Mouse (Mus musculus): ENCODE results near the gene Heatr3. TPM values are rescaled to one million over a fixed set of nuclear protein-coding genes. Genes with fewer than 3 reads are reported as not detected.
A peak's percentile ranks its signal among the peaks of the same experiment; 100 is the strongest.
"Not testable (repeated sequence)": the region's sequence is repeated elsewhere in the genome, so short reads cannot be mapped to it uniquely, and the experiment has no call there.

Gene Heatr3
- total RNA-seq, 2 experiments from 2014 or later, result 21.1 to 24.3 TPM

DNA sequence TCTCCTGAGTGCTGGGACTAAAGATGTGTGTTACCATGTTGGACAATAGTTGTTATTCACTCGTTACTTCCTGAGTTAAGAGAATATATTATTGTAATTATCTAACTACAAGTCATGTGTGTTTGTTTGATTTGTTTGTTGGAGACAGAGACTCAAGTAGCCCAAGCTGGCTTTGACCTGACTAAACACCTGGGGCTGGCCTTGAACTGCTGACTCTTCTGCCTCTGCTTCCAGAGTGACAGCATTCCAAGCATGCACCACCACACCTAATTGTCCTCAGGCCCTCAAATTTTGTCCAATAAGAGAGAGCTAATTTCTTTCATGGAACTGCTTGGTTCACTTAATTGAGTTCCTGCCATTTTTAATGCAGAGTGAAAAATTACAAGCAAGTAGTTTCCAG is 47.3 kb downstream of the Heatr3 start:
- intact Hi-C loops (cut with DNase I), result no loop called here
- DNase-seq, result no peak

DNA sequence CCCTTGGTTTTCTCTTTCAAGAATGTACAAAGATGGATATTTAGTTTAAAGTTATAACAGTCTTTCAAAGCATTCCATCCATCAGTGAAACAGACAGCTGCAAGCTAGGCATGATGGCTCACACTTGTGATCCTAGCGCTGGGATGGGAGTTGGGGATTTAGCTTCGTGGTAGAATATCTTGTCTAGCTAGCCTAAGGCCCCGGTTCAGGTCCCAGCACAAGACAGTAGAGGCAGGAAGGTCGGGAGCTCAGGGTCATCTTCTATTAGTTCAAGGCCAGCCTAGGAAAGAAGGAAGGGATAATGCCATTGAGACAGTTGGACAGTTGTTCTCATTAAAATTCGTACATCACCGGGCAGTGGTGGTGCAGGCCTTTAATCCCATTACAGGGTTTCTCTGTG is 48.1 kb downstream of the Heatr3 start:
- DNase-seq, result no peak
- intact Hi-C loops (cut with DNase I), result no loop called here

DNA sequence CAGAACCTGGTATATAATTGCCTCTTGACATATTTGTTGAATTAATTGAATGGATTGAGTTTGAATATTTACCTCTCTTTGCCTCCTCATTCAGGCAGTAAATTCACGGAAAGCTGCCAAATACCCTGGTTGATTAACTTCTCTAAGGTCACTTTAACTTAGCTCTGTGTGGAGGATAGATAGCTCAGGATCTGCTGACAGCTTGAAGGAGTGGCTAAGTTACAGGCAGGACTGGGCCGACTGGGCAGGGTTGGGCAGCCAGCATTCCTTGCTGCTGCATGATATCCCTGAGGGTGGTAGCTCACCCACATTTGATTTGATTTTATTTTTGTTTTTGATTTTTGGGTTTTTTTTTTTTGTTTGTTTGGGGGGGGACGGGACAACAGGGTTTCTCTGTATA is 59.7 kb downstream of the Heatr3 start:
- intact Hi-C loops (cut with DNase I), result loop anchor here (5.0 kb wide), 2 partner anchors 165 to 430 kb away; partner anchors contain the start of gene Brd7
- DNase-seq, result peak; percentile 54 to 58

DNA sequence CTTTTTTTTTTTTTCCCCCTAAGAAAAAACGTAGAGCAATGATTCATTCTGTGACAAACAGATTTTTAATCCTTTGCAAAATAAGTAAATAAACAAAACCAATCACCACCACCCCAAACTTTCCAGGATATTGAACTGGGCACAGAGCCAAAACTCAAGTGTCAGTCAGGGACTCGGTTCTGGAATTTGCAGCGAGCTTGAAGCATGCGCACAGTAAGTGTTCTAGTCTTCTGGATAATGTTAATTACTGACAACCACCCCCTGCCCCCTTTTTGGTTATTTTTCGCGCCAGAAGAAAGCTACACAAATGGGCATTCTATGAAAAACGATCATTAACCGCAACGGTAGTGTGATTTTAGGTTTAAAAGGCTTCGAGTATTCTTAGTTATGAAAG is 60.9 kb downstream of the Heatr3 start:
- peak in 1 of 2 experiments; percentile 67 for DNase-seq
- intact Hi-C loops (cut with DNase I), result loop anchor here (5.0 kb wide), 2 partner anchors 164 to 429 kb away; partner anchors contain the start of gene Brd7

DNA sequence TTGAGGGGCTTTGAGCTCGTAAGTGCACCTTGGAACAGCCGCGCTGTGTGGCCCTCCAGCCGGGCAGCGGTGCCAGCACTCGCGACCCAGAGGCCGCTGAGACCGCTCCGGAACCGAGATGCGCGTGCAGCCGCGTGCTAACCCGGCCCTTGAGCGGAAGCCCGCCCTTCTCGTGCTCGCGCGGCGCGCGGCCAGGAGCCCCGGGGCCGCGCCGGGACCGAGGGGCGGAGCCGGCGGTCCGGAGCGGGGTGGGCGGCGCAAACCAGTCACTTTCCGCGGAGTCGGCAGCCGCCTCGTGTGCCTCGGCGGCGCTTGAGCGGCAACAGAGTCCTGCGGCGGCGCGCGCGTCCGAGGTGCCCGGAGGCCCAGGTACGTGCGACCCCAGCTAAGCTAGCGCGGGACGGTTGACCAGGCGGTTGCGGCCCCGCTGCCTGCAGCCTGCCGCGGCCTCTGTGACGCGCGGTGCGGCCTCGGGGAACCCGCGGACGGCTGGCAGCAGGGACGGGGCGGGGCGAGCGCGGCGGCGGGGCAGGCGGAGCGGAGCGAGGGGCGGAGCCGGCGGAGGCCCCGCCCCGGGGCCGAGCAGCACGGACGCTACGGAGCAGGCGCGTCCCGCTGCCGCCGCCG is 61.4 kb downstream of the Heatr3 start, which contains the start of gene Tent4b:
Gene Tent4b, plus strand, starts transcription at position 269 of the 627 bp plus-strand sequence.
- intact Hi-C loops (cut with DNase I), result loop anchor here (5.0 kb wide), 2 partner anchors 163 to 428 kb away; partner anchors contain the start of gene Brd7

DNA sequence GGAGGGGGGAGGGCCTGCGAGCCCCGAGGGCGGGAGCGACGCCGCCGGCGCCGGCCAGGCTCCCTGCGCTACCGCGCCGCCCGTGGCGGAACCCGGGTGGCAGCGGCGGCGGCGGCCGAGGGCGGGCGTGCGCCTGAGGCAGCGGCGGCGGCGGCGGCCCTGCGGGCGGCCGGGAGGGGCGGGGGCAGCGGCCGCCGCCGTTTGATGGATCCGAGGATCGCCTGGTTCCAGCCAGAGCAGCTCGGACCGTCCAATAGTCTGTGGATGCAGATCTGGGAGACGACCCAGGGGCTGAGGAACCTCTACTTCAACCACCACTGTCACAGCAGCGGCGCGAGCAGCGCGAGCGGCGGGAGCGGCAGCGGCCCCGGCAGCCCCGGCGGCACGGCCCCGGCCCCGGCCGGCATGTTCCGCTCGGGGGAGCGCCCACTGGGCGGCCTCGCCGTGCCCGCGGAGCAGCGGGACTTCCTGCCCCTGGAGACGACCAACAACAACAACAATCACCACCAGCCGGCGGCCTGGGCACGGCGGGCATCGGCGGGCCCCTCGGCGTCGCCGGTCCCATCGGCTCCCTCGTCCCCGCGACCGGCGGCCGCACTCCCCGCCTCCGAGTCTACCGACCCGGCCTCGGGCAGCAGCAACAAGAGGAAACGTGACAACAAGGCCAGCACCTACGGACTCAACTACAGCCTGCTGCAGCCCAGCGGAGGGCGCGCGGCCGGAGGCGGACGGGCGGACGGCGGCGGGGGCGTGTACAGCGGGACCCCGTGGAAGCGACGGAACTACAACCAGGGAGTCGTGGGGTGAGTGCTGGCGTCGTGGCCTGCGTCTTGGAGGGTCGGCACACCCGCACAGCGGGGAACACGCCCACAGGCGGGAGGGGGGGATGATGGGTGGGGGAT is 62.3 kb downstream of the Heatr3 start:
- DNase-seq, result peak; percentile 35 to 52
- intact Hi-C loops (cut with DNase I), result loop anchor here (2.0 to 5.0 kb wide), 3 partner anchors 45 to 427 kb away; partner anchors contain the start of gene Brd7

More for the DNA sequence above, 61.4 kb downstream of the Heatr3 start, which contains the start of gene Tent4b:
- peak; percentile 95 to 96 for DNase-seq

DNA sequence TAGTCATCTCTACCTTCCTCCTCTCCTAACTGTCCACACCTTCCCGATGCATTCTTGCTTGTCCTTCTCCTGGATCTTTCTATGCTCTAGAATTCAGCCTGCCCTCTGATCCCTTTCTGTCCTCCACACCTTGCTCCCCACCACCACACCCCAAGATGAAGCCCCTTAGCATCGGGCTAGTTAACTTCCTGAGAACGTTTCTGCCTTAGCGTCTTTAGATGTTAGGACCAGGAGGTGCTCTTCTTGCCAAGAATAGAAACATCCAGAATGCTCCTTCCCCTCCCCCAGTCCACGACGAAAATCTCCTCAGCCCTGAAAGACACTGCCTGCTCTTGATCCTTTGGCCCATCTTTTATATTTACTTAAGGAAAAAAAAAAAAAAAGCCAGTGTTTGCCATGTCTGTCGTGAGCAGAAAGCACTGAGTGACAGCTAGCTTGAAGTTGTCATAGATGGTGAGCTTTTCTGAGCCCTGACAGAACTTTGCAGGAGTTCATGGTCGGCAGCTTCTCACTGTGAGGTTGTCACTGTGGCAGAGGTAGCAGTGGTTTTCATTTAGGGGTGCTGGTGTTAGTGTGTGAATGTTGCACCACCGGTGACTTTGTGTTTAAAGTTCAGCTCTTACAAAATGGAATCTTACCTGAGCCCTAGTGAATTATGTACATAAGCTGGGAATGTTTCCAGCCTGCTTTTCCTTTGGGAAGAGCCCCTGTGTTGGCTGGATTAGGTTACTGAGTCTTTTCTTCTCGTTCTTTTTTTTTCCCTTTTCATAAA is 63.3 kb downstream of the Heatr3 start:
- peak; percentile 12 to 14 for DNase-seq
- intact Hi-C loops (cut with DNase I), result loop anchor here (2.0 kb wide), 1 partner anchor 44 kb away; no protein-coding TSS in a partner anchor

DNA sequence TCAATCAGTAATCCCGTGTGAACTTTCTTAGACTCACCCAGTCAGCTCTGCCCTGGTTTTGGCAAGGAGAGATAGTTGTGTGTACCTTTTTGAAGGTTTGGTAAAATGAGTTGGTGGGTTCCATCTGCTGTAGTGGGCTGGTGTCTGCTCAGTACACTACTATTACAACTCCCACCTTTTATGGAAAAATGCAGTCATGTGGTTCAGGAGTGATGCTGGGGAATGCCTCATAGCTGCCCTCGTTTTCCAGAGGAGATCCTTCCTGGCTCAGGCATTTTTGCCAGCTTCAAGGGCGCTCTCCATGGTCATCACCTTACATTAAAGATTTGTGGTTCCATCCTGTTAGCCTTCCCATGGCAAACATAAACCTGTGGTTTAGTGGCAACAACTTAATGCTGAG is 64.0 kb downstream of the Heatr3 start:
- intact Hi-C loops (cut with DNase I), result loop anchor here (2.0 kb wide), 2 partner anchors 17 to 43 kb away; no protein-coding TSS in a partner anchor
- no peak for DNase-seq

DNA sequence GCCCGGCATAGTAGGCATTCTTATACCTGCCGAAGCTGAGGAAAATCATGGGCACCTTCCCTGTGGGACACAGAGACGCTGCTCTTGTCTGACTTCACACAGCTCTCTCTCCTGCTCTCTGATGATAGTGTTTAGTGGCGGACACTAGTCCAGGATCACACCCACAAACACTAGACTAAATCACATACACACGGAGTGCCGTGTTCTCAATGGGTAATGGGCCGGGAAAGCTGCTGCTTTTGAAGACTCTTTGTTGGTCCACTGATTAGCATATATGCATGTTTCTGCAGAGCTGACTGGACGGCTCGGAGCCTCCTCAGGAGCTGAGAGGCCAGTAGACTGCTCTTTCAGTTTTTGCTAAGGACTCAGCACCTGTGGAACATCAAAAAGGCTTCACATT is 68.4 kb downstream of the Heatr3 start:
- DNase-seq, result no peak

DNA sequence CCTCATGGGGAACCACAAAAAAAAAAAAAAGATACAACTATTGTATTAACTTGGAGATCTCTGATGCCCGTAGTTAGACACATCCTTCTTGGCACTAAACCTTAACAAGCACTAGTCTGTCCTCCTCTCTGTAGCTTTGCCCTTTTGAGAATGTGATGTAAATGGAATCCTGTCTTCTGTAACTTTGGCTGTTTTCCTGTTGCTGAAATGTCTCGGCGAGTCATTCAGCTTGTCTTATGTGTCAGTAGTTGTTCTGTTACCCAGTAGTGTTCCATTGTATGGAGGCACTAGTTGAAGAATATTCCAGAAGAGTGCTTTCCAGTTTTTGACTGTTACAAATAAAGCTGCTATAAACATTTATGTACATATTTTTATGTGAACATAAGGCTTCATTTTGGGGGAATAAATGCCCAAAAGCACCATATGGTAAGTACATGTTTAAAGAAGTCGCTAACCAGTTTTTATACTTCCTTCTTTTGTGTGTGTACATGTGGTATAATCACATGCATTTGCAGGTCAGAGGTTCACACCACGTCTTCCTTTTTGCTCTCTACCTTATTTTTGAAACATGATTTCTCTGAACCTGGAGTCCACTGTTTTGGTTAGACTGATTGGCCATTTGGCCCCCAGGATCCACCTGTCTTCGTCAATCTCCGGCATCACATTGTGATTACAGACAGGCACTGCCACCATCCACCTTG is 69.6 kb downstream of the Heatr3 start:
- no peak for DNase-seq
- intact Hi-C loops (cut with DNase I), result no loop called here

More for the DNA sequence above, 68.4 kb downstream of the Heatr3 start:
- intact Hi-C loops (cut with DNase I), result no loop called here

DNA sequence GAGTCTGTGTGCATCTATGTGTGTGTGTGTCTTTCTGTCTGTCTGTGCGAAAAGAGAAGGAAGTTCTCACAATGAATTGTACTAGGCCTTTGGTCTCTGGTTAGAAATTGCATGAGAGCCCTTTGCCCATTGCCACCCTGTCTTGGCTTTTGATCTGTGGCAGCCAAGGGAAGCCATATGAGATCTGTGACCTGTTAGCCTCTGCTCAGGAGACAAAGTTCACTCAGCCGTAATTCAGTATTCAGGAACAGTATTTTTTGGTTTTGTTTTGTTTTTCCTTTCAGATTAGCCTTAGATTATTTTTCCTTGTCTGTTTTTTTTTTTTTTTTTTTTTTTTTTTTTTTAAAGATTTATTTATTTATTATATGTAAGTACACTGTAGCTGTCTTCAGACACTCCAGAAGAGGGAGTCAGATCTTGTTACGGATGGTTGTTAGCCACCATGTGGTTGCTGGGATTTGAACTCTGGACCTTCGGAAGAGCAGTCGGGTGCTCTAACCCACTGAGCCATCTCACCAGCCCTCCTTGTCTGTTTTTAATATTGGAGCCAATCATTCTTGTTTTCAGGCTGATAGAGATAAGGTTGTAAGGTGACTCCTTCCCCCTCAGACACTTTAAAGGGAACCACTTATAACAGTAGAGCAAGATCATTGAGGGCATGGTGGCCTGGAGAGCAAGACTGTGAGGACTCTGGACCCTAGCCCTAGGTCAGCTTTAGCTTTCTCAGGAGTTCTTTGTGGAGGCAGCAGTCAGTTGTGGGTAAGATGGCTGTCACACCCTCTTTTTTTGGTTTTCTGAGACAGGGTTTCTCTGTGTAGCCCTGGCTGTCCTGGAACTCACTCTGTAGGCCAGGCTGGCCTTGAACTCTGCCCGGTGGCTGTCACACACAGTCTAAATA is 72.5 kb downstream of the Heatr3 start:
- DNase-seq; intact Hi-C loops (cut with DNase I): not testable (repeated sequence)

DNA sequence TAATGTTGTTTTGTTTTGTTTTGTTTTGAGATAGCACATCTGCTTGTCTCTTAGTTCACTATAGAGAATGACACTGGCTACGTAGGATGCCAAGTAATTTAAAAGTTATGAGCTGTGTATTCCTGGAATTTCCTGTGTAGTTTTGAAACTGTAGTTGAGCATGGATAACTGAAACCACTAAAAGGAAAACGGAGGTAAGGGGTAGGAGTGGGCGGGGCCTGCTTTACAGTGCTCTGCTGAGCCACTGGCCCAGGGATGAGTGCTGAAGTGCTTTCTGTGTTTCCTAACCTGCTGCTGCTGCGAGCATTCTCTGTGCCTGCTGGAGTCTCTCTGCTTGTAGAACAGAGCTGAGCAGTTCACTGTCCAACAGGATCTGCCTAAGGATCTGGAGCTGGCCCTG is 83.7 kb downstream of the Heatr3 start:
- intact Hi-C loops (cut with DNase I), result no loop called here
- DNase-seq, result no peak

Small RNAs within 50 kb of the gene (microRNA-seq; reads per million reads assigned to microRNA genes)
- 0 to 0.24 reads per million in 2 experiments for gene Mir7071

Other genes with a start within 250 kb of the Heatr3 start
- 10 to 100 TPM in 1 of 2 experiments, 1 to 10 TPM in 1; 9.1 to 14.5 TPM for gene Zfp423, start 178.3 kb upstream of the Heatr3 start, total RNA-seq (2021)
- 10 to 100 TPM; 27.4 to 31.6 TPM for gene Cnep1r1, start 19.1 kb upstream of the Heatr3 start, total RNA-seq (2021)
- gene Tent4b, start 61.4 kb downstream of the Heatr3 start, total RNA-seq (2021), result 10 to 100 TPM; 15.7 to 19.4 TPM
- 10 to 100 TPM in 1 of 2 experiments, 1 to 10 TPM in 1; 8.5 to 10.5 TPM for gene Adcy7, start 134.5 kb downstream of the Heatr3 start, total RNA-seq (2021)
- 10 to 100 TPM; 68.0 to 78.8 TPM for gene Brd7, start 224.3 kb downstream of the Heatr3 start, total RNA-seq (2021)